Mouse (Mus musculus): ENCODE results near the gene Trim65.

The Trim65 gene

DNA sequence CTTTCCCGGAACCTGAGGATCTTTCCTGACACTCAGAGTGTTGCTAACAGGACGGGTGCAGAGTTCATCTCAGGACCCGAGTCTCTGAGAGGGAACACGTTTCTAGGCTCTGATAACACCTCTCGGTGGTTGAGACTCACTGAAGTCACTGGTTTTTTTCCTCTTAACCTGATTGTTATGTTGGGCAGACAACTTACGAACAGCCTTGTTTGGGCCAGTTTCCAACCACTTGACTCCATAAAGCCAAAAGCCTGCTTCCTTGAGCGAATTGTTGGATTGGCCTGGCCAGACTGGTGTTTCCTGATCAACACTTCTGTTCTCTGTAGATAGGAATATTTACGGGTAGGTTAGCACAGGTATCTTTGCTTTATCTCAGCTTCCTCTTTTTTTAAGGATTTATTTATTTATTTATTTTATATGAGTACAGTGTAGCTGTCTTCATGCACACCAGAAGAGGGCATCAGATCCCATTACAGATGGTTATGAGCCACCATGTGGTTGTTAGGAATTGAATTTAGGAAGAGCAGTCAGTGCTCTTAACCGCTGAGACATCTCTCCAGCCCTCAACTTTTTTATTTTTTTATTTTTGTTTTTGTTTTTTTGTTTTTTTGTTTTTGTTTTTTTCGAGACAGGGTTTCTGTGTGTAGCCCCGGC, 42.1 kb downstream of the Trim65 start:
- DNase-seq (ENCODE audit: low read depth, low spot score), result no peak

DNA sequence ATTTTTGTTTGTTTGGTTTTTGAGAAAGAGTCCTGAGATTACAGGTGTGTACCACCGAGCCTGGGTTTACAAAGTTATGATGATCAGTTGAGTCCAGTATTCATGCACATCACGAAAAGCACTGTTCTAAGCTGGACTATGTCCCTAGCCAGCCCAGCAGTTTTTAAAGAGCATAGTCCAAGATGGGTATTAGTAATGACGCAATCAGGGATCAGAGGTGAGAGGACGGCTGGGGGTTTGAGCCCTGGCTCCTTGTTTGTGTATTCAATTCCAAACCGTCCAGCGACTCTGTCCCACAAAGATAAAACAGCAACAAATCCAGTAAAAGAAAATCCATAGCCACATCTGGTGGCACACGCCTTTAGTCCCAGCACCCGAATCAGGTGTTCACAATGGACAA, 42.7 kb downstream of the Trim65 start:
- DNase-seq (ENCODE audit: low read depth, low spot score), result no peak

- peak; percentile 62 for DNase-seq (ENCODE audit: low read depth, low spot score)
Observed at GRCm38 (mm10) chr11:116087194-116088130, 43.5 kb downstream of the Trim65 start.

- peak; percentile 96 for DNase-seq (ENCODE audit: low read depth, low spot score)
Observed at GRCm38 (mm10) chr11:116086258-116087193, 44.4 kb downstream of the Trim65 start, which contains the start of gene Wbp2. TSS of gene Wbp2 (minus strand) at chr11:116086995.

DNA sequence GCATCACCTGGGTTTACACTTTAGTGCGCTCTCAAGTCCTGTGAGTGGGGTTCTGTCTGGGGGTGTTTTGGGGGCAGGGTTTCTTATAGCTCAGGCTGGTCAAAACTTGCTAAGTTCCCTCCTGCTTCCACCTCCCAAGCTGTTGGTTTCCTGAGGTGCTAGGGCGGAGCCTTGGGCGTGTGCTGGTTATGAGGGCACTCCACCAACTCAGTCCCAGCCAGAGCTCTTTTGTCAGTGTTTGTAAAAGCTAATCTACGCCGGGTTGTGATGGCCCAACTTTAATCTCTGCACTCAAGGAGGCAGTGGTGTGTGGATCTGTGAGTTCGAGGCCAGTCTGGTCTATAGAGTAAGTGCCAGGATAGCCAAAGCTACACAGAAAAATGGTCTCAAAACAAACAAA, 46.8 kb downstream of the Trim65 start:
- no peak for DNase-seq (ENCODE audit: low read depth, low spot score)

DNA sequence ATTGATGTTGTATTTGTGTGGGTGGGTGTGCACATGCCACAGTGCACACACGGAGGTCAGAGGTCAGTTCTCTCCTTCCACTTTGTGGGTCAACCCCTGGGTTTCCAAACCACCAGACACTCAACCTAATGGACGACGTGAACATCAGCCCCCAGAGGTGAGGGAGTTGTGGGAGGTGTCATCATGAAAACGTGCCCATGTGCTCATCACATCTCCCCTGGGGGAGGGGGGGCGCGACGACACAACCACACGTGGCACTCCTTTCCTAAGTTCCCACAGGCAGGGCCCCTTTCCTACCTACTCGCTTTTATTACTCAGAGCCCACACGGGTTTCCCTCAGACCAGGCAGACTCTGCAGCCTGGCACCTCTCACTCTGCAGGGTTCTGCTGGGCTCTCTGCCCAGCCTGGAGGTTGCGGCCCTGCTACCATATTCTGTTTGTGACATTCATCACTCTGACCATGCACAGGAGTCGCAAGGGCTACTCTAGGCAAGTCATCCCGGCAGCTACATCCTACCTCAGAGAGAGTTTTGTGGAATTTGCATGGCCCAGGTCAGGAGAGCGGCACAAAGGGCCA, 47.7 kb downstream of the Trim65 start:
- DNase-seq (ENCODE audit: low read depth, low spot score), result no peak

- peak; percentile 11 for DNase-seq (ENCODE audit: low read depth, low spot score)
Observed at GRCm38 (mm10) chr11:116081081-116081480, 49.8 kb downstream of the Trim65 start.

GRCm38 (mm10) chr11:116079511-116079910, 51.4 kb downstream of the Trim65 start:
- no peak for DNase-seq (ENCODE audit: low read depth, low spot score)

DNA sequence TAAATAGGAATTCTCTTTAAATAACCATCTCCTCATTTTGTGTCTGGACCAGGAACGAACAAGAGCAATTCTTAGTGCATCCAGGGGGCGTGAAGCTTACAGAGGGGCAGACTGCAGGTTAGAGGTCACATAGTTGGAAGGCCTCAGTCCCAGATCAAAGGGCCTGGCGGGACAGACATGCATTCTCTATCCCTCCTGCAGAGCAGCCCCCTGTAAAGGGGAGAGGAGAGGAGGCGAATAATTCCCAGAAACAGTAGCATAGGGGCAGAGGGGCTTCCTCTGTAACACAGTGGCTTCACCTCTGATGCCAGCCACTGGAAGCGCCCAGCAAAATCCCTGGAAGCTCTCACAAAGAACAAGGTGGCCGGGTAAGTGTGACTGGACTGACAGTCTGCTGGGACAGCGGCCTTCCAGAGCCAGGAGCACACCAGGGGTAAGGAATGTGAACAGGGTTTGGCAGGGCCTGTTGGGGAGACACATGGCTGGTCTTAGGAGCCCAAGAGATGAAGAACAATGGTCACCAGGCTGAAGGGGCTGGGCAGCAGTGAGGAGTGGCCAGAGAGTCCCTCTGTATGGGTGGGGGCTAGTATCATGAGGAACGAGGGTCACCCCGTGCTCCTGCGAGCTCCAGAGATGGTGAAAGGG, 52.1 kb downstream of the Trim65 start:
- no peak for DNase-seq (ENCODE audit: low read depth, low spot score)

DNA sequence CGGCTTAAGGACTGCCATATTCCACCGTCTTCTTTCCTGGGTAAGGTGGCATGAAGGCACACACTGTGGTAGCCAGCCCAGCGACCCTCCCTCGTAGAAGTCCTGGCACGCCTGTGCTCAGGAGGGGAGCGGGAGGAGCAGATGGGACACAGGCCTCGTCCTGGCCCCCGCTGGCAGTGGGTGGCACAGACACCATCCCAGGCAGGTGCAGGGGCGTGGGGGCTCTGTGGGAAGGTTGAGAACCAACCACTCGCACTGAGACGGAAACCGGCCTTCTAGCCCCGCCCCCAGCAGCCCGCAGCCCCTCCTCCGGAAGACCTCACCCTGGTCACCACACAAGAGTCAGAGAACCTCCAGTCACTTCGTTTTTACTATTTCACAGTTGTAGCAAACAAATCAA, 52.7 kb downstream of the Trim65 start:
- DNase-seq (ENCODE audit: low read depth, low spot score), result no peak

GRCm38 (mm10) chr11:116077446-116078204, 53.3 kb downstream of the Trim65 start, which contains the start of gene Unc13d:
TSS of gene Unc13d (minus strand) at chr11:116077961.
- no peak for DNase-seq (ENCODE audit: low read depth, low spot score)

DNA sequence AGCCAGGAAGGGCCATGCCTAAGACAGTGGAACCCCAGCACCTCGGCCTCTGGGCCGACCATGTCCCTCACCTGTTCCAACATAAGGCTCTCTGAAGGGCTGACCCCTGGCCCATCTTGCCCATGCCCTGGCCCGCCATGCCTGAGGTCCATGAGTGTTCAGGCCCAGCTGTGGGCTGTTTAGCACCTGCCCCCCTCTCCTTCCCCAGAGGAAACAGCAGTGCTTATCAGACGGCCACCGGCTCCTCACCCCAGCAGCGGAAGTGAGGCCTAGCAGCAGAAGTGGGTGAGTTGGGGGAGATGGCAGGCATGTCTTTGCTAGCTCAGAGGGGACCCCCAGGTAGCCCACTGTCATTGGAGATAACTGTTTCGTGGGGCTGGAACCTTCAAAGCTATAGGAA, 54.1 kb downstream of the Trim65 start:
- DNase-seq (ENCODE audit: low read depth, low spot score), result no peak

GRCm38 (mm10) chr11:116076266-116076540, 54.7 kb downstream of the Trim65 start:
- no peak for DNase-seq (ENCODE audit: low read depth, low spot score)

GRCm38 (mm10) chr11:116075539-116076265, 55.2 kb downstream of the Trim65 start:
- no peak for DNase-seq (ENCODE audit: low read depth, low spot score)

DNA sequence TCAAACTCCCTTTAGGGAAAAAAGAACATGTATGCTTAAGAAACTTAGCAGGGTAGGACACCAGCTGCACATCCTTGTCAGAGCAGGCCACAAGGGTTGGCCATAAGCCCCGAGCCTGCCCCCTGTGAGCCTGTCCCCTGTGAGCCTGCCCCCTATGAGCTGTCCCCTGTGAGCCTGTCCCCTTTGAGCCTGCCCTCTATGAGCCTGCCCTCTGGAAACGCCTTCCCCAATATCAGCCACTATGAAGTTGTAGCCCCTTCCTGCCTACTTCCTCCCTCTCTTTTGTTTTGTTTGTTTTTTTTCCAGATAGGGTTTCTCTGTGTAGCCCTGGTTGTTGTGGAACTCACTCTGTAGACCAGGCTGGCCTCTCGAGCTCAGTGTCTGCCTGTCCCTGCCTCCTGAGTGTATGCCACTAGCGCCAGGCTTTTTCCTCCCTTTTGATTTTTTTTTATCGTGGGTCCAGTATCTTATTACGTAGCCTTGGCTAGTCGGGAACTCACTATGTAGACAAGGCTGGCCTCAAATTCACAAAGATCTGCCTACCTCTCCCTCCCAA, 56.4 kb downstream of the Trim65 start:
- no peak for DNase-seq (ENCODE audit: low read depth, low spot score)

DNA sequence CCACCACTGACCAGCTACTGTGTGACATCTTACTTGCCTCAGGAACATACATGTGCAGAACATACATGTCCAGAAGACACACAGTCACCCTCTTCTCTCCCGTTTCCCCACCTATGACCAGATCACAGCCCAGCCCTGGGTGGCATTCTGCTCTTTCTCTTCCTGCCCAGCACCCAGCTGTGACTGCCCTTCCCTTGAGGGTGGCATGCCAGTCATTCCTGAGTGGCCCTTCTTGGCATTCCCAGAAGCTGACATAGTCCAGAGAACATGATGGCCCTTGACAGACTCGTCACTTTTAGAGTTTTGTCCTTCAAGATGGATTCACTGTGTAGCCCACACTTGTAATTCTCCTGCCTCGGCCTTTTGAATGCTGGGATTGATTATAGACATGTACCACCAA, 58.3 kb downstream of the Trim65 start:
- no peak for DNase-seq (ENCODE audit: low read depth, low spot score)

All from retina, adult 2 months (tissue).